Mouse (Mus musculus): ENCODE measurements around the gene Cep128. TPM values are rescaled to one million over a fixed set of nuclear protein-coding genes. Genes with fewer than 3 reads are reported as not detected.

Cep128 gene
- polyA plus RNA-seq, 1 experiment from 2014 or later, result 9.3 TPM

- DNase-seq (ENCODE audit: low spot score) (no peak), ATAC-seq (replicated peaks; ENCODE audit: low FRiP score, low TSS enrichment, low read depth) (no peak)
- 85% methylated on average over 3 of the region's 3 CpGs for WGBS
- H3K27me3 ChIP-seq (replicated peaks; ENCODE audit: control insufficient read depth, insufficient read depth, low read length), result no peaks in the 10 kb centered on the region
- no peak overlapping the region for H3K4me2 ChIP-seq (ENCODE audit: low read length)
- H3K4me1 ChIP-seq (replicated peaks; ENCODE audit: control insufficient read depth, insufficient read depth, low read length), result no peaks in the 10 kb centered on the region
- no peak overlapping the region for H3K27ac ChIP-seq (ENCODE audit: low read depth)
- no peak overlapping the region for H3K9ac ChIP-seq (ENCODE audit: low read length)
- H3K9me3 ChIP-seq (ENCODE audit: control insufficient read depth, low read length), result no peaks in the 10 kb centered on the region
- no peak overlapping the region for H3K4me3 ChIP-seq (ENCODE audit: low read depth, low read length)
- H3K36me3 ChIP-seq (ENCODE audit: control insufficient read depth, insufficient read depth, low read length), result no peaks in the 10 kb centered on the region
These were observed 121.4 kb downstream of the Cep128 start for GRCm38 (mm10) chr12:91262801-91263200.

GRCm38 (mm10) chr12:91256334-91256733, 127.9 kb downstream of the Cep128 start:
- Histone ChIP-seq H3K4me3 (ENCODE audit: low read depth, low read length) (no peak overlapping the region), H3K9ac (ENCODE audit: low read length) (no peak overlapping the region), H3K4me2 (ENCODE audit: low read length) (no peak overlapping the region), H3K27ac (ENCODE audit: low read depth) (no peak overlapping the region), H3K4me1 (replicated peaks; ENCODE audit: control insufficient read depth, insufficient read depth, low read length) (no peaks in the 10 kb centered on the region), H3K36me3 (ENCODE audit: control insufficient read depth, insufficient read depth, low read length) (no peaks in the 10 kb centered on the region), H3K9me3 (ENCODE audit: control insufficient read depth, low read length) (no peaks in the 10 kb centered on the region), H3K27me3 (replicated peaks; ENCODE audit: control insufficient read depth, insufficient read depth, low read length) (no peaks in the 10 kb centered on the region)
- ATAC-seq (replicated peaks; ENCODE audit: low FRiP score, low TSS enrichment, low read depth) (no peak), DNase-seq (ENCODE audit: low spot score) (no peak)
- WGBS, result 85% methylated on average over 7 of the region's 7 CpGs

GRCm38 (mm10) chr12:91254831-91255230, 129.4 kb downstream of the Cep128 start:
- Histone ChIP-seq H3K9ac (ENCODE audit: low read length) (no peak overlapping the region), H3K36me3 (ENCODE audit: control insufficient read depth, insufficient read depth, low read length) (no peaks in the 10 kb centered on the region), H3K27me3 (replicated peaks; ENCODE audit: control insufficient read depth, insufficient read depth, low read length) (no peaks in the 10 kb centered on the region), H3K4me3 (ENCODE audit: low read depth, low read length) (no peak overlapping the region), H3K27ac (ENCODE audit: low read depth) (no peak overlapping the region), H3K4me1 (replicated peaks; ENCODE audit: control insufficient read depth, insufficient read depth, low read length) (no peaks in the 10 kb centered on the region), H3K4me2 (ENCODE audit: low read length) (no peak overlapping the region), H3K9me3 (ENCODE audit: control insufficient read depth, low read length) (no peaks in the 10 kb centered on the region)
- DNase-seq (ENCODE audit: low spot score) (no peak), ATAC-seq (replicated peaks; ENCODE audit: low FRiP score, low TSS enrichment, low read depth) (no peak)
- WGBS, result 95% methylated on average over 6 of the region's 6 CpGs

- Histone ChIP-seq H3K27ac (ENCODE audit: low read depth) (no peak overlapping the region), H3K9ac (ENCODE audit: low read length) (no peak overlapping the region), H3K4me2 (ENCODE audit: low read length) (no peak overlapping the region), H3K36me3 (ENCODE audit: control insufficient read depth, insufficient read depth, low read length) (no peaks in the 10 kb centered on the region), H3K9me3 (ENCODE audit: control insufficient read depth, low read length) (no peaks in the 10 kb centered on the region), H3K27me3 (replicated peaks; ENCODE audit: control insufficient read depth, insufficient read depth, low read length) (no peaks in the 10 kb centered on the region), H3K4me3 (ENCODE audit: low read depth, low read length) (no peak overlapping the region), H3K4me1 (replicated peaks; ENCODE audit: control insufficient read depth, insufficient read depth, low read length) (no peaks in the 10 kb centered on the region)
- 92% methylated on average over 7 of the region's 7 CpGs for WGBS
- DNase-seq (ENCODE audit: low spot score), result no peak
- no peak for ATAC-seq (replicated peaks; ENCODE audit: low FRiP score, low TSS enrichment, low read depth)
These were observed 163.6 kb downstream of the Cep128 start for GRCm38 (mm10) chr12:91220609-91221008.

GRCm38 (mm10) chr12:91205550-91205949, 178.7 kb downstream of the Cep128 start:
- Histone ChIP-seq H3K9ac (ENCODE audit: low read length) (no peak overlapping the region), H3K27me3 (replicated peaks; ENCODE audit: control insufficient read depth, insufficient read depth, low read length) (no peaks in the 10 kb centered on the region), H3K36me3 (ENCODE audit: control insufficient read depth, insufficient read depth, low read length) (no peaks in the 10 kb centered on the region), H3K4me1 (replicated peaks; ENCODE audit: control insufficient read depth, insufficient read depth, low read length) (peaks cover 3% of the 10 kb centered on the region), H3K27ac (ENCODE audit: low read depth) (no peak overlapping the region), H3K9me3 (ENCODE audit: control insufficient read depth, low read length) (no peaks in the 10 kb centered on the region), H3K4me2 (ENCODE audit: low read length) (no peak overlapping the region), H3K4me3 (ENCODE audit: low read depth, low read length) (no peak overlapping the region)
- ATAC-seq (replicated peaks; ENCODE audit: low FRiP score, low TSS enrichment, low read depth) (no peak), DNase-seq (ENCODE audit: low spot score) (no peak)
- WGBS, result 58% methylated on average over 3 of the region's 3 CpGs

- peaks cover 3% of the 10 kb centered on the region for H3K4me1 ChIP-seq (replicated peaks; ENCODE audit: control insufficient read depth, insufficient read depth, low read length)
- WGBS, result 77% methylated on average over 3 of the region's 3 CpGs
- no peak overlapping the region for H3K4me3 ChIP-seq (ENCODE audit: low read depth, low read length)
- no peak overlapping the region for H3K27ac ChIP-seq (ENCODE audit: low read depth)
- DNase-seq (ENCODE audit: low spot score) (no peak), ATAC-seq (replicated peaks; ENCODE audit: low FRiP score, low TSS enrichment, low read depth) (no peak)
- no peaks in the 10 kb centered on the region for H3K27me3 ChIP-seq (replicated peaks; ENCODE audit: control insufficient read depth, insufficient read depth, low read length)
- no peaks in the 10 kb centered on the region for H3K36me3 ChIP-seq (ENCODE audit: control insufficient read depth, insufficient read depth, low read length)
- H3K9me3 ChIP-seq (ENCODE audit: control insufficient read depth, low read length), result no peaks in the 10 kb centered on the region
- H3K4me2 ChIP-seq (ENCODE audit: low read length), result no peak overlapping the region
- H3K9ac ChIP-seq (ENCODE audit: low read length), result no peak overlapping the region
These were observed 179.9 kb downstream of the Cep128 start for GRCm38 (mm10) chr12:91204330-91204729.

- ATAC-seq (replicated peaks; ENCODE audit: low FRiP score, low TSS enrichment, low read depth) (no peak), DNase-seq (ENCODE audit: low spot score) (no peak)
- H3K9me3 ChIP-seq (ENCODE audit: control insufficient read depth, low read length), result no peaks in the 10 kb centered on the region
- H3K36me3 ChIP-seq (ENCODE audit: control insufficient read depth, insufficient read depth, low read length), result no peaks in the 10 kb centered on the region
- peaks cover 3% of the 10 kb centered on the region for H3K4me1 ChIP-seq (replicated peaks; ENCODE audit: control insufficient read depth, insufficient read depth, low read length)
- H3K27ac ChIP-seq (ENCODE audit: low read depth), result no peak overlapping the region
- H3K4me3 ChIP-seq (ENCODE audit: low read depth, low read length), result no peak overlapping the region
- WGBS, result 86% methylated on average over 1 of the region's 1 CpGs
- no peaks in the 10 kb centered on the region for H3K27me3 ChIP-seq (replicated peaks; ENCODE audit: control insufficient read depth, insufficient read depth, low read length)
- no peak overlapping the region for H3K4me2 ChIP-seq (ENCODE audit: low read length)
- no peak overlapping the region for H3K9ac ChIP-seq (ENCODE audit: low read length)
These were observed 181.7 kb downstream of the Cep128 start for GRCm38 (mm10) chr12:91202496-91202895.

GRCm38 (mm10) chr12:91189111-91189510, 195.1 kb downstream of the Cep128 start:
- H3K4me2 ChIP-seq (ENCODE audit: low read length), result no peak overlapping the region
- no peak overlapping the region for H3K9ac ChIP-seq (ENCODE audit: low read length)
- 50% methylated on average over 4 of the region's 4 CpGs for WGBS
- no peaks in the 10 kb centered on the region for H3K27me3 ChIP-seq (replicated peaks; ENCODE audit: control insufficient read depth, insufficient read depth, low read length)
- no peak overlapping the region for H3K4me3 ChIP-seq (ENCODE audit: low read depth, low read length)
- no peak for ATAC-seq (replicated peaks; ENCODE audit: low FRiP score, low TSS enrichment, low read depth)
- DNase-seq (ENCODE audit: low spot score), result no peak
- no peaks in the 10 kb centered on the region for H3K9me3 ChIP-seq (ENCODE audit: control insufficient read depth, low read length)
- H3K36me3 ChIP-seq (ENCODE audit: control insufficient read depth, insufficient read depth, low read length), result no peaks in the 10 kb centered on the region
- no peaks in the 10 kb centered on the region for H3K4me1 ChIP-seq (replicated peaks; ENCODE audit: control insufficient read depth, insufficient read depth, low read length)
- no peak overlapping the region for H3K27ac ChIP-seq (ENCODE audit: low read depth)

GRCm38 (mm10) chr12:91185564-91185963, 198.6 kb downstream of the Cep128 start:
- ATAC-seq (replicated peaks; ENCODE audit: low FRiP score, low TSS enrichment, low read depth) (no peak), DNase-seq (ENCODE audit: low spot score) (no peak)
- Histone ChIP-seq H3K27me3 (replicated peaks; ENCODE audit: control insufficient read depth, insufficient read depth, low read length) (no peaks in the 10 kb centered on the region), H3K9ac (ENCODE audit: low read length) (no peak overlapping the region), H3K27ac (ENCODE audit: low read depth) (no peak overlapping the region), H3K4me2 (ENCODE audit: low read length) (no peak overlapping the region), H3K4me1 (replicated peaks; ENCODE audit: control insufficient read depth, insufficient read depth, low read length) (no peaks in the 10 kb centered on the region), H3K4me3 (ENCODE audit: low read depth, low read length) (no peak overlapping the region), H3K9me3 (ENCODE audit: control insufficient read depth, low read length) (no peaks in the 10 kb centered on the region), H3K36me3 (ENCODE audit: control insufficient read depth, insufficient read depth, low read length) (no peaks in the 10 kb centered on the region)
- 73% methylated on average over 5 of the region's 5 CpGs for WGBS

All from intestine, embryonic 14.5 days (tissue).